Mouse (Mus musculus): ENCODE results near the gene Nceh1.

Gene Nceh1

DNA sequence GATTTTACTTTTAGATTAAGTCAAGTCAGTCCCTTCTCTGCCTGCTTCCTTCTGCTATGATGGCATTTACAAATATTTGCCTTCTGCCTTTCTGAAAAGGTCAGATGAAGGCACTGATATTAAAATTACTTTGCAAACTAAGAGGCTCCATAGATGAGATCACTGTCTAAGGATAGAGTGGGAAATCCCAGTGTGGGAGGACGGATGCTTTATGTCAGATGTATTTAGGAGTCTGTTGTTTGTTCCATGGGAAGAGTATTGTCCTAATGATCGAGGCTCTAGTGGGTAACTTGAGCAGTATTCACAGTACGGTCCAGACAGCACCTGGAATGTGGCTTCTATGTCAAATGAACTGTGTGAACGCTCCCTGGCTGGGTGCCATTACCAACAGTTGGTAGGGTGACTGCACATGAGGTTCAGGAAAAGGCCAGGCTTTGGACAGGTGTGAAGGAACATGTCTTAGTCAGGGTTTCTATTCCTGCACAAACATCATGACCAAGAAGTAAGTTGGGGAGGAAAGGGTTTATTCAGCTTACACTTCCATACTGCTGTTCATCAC lies 143.9 kb downstream of the Nceh1 start:
- DNase-seq (ENCODE audit: low spot score) = no peak

DNA sequence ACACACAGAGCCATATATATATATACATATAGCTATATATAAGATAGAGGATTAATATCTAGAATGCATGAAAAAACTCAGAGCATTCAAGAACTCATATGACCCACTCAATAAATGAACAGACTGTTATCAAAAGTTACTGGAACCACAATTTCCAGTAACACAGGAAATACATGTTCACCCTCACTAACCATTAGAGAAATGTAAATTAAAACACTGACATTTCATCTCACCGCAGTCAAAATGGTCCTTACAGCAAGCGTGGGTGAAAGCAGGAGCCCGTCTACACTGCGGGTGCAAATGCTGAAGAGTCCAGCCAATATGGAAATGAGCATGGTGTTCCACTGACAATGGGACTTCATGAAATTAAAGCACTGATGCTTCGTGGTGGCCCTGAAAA lies 147.9 kb downstream of the Nceh1 start:
- DNase-seq (ENCODE audit: low spot score) = no peak
